Mouse (Mus musculus): ENCODE data around the gene Usp2.

GRCm38 (mm10) chr9:44109360-44110095 lies 42.7 kb downstream of the Usp2 start:
- TF ChIP-seq CTCF (conservative IDR thresholded peaks at IDR 0.05; ENCODE audit: low read length) (peak; percentile 84), POU5F1 (IDR thresholded peaks at IDR 0.05; ENCODE audit: borderline replicate concordance, low read length) (no peak)
